Mouse (Mus musculus): Measurements from ENCODE around the gene Rars2.

GRCm38 (mm10) chr4:34673721-34674120 is 59.0 kb downstream of the Rars2 start:
- TF ChIP-seq POLR2A (IDR thresholded peaks at IDR 0.05; ENCODE audit: borderline replicate concordance, extremely low read depth, low read depth, low read length) (no peak), CTCF (IDR thresholded peaks at IDR 0.05; ENCODE audit: insufficient read depth, low read length) (no peak)

Measured in lung, adult 2 months (tissue).